Mouse (Mus musculus) mesoderm, embryonic 11.5 days (tissue): ENCODE measurements around the gene Srp72.
"Not testable (repeated sequence)": the region's sequence is repeated elsewhere in the genome, so short reads cannot be mapped to it uniquely, and the experiment has no call there.

Source experiments
- DNase-seq: peaks from one replicate; pipeline ENCODE4 v3.0.0-alpha.2; 2012; ENCODE audit warnings: low read depth, low spot score

Gene Srp72

DNA sequence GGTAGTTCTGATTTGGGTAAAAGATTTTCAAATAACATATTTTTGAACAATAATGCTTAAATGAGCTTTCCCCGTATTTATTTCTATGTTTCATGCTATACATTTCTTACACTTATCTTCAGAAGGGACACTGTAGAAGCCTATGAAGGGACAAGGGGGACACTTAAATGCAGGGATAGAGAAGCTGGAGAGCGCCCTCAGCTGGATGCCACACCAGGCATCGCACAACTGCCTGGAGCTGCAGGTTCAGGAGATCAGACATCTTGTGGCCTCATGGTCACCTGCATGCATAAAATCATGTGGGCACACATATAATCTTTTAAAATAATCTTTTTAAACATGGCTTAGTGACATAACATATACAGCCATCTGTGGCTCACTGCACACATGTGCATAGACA is 9.8 kb upstream of the Srp72 start:
- DNase-seq: no peak

- DNase-seq: no peak
These were observed 5.2 kb upstream of the Srp72 start for GRCm38 (mm10) chr5:76969250-76969649.

DNA sequence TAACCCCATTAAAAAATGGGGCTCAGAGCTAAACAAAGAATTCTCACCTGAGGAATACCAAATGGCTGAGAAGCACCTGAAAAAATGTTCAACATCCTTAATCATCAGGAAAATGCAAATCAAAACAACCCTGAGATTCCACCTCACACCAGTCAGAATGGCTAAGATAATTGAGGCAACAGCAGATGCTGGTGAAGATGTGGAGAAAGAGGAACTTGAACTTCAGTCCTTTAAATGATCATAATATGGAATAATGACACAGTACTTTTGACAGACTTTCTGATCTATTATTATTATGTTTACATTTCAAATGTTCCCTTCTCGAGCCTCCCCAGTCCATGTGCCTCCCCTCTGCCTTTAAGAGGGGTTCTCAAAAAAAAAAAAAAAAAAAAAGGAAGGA is 3.4 kb upstream of the Srp72 start:
- not testable (repeated sequence) for DNase-seq

GRCm38 (mm10) chr5:76973488-76973887 is 995 bp upstream of the Srp72 start:
- no peak for DNase-seq

- no peak for DNase-seq
These were observed 303 bp upstream of the Srp72 start for GRCm38 (mm10) chr5:76974207-76974553.

DNA sequence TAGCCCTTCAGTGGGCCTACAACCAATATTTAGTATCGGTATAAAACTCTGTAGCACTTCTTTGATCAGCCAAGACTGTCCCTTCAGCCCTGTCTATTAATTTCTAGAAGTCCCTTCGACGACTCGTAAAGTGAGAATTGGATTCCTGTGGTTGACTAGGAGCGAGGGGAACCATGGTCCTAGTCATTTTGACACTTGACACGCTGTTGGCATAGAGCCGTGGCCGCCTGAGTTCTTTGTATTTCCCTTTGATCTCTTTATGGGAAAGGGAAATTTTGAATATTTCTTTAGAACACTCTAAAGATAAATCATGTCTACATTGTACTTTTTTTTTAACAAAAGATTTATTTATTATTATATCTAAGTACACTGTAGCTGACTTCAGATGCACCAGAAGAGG is 1.3 kb downstream of the Srp72 start:
- no peak for DNase-seq

- no peak for DNase-seq
These were observed 9.5 kb downstream of the Srp72 start for GRCm38 (mm10) chr5:76984015-76984414.

DNA sequence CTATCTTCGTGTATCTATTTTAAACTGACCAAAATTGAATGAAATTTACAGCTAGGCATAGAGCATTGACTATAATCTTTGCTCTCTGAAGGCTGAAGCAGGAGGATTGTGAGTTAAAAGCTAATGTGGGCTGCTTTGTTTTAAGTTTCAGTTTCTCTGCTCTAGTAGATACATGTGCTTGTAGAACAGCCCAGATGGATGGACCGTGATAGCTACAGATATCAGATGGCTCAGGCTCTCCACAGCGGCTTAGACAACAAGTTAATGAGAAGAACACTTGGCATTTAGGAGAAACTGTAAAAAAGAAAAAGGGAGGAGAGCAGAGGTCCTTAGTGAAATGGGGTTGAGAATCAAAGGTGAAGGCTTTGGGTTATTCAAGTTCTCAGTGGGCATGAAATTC is 16.3 kb downstream of the Srp72 start:
- DNase-seq: no peak

DNA sequence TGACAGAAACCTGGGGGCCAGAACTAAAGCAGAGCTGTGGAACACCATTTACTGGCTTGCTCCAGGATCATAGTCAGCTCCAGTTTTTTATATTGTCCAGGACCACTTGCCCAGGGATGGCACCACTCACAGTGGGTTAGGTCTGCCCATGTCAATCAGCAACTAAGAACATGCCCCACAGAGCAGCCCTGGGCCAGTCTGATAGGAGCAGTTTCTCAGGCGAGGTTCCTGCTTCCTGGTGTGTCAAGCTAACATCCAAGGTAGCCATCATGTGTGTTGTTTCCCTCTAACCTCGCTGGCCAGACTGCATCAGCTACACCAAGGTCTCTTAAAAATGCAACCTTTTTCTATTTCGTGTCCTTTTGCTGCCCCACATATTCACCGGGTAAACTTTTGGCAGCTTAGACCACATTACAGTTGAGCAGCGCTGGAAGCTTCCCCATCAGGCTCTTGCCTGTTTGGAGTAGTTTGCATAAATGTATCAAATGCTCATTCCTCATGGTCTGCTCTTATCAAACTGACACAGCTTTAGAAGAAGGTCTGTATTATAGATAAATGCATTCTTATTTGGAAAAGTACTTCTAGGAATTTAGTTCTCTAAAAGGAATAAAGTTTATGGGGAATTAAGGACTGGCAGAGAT is 18.8 kb downstream of the Srp72 start:
- no peak for DNase-seq

DNA sequence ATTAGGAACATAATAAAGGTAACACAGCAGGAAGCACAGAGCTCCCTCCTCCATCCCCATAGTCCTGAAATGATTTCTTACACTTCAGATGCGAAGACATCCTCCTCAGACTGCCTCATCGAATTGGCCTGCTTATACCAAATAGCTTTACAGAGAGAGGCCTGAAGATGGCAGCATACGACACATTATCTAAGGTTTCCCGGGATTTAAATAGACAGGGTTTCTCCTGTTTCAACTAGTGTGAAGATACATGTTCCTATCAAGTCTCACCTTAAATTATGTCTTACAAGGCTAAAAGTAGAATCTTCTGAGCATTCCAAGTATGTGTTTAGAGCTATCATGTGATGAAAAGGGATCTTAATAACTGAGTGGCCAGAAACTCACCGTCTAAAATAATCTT is 23.9 kb downstream of the Srp72 start:
- peak; percentile 53 for DNase-seq

DNA sequence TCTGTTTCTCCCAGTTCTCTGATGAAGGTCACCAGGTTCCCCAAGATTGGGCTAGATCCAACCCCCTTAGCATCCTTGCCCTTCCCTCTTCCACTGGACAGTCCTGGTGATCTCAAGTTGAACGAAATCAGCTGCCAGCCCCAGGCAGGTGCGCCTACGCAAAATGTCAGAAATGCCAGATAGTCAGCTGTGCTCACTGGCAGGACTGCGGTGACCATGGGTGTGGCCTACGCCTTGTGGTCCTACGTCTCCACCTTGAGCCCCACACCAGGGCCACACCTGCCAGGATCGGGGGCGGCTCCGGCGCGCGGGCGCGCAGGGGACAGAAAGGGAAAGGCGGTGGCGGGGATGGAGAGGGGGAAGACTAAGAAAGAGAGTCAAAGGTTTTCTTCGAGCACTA is 26.7 kb downstream of the Srp72 start:
- DNase-seq: no peak

DNA sequence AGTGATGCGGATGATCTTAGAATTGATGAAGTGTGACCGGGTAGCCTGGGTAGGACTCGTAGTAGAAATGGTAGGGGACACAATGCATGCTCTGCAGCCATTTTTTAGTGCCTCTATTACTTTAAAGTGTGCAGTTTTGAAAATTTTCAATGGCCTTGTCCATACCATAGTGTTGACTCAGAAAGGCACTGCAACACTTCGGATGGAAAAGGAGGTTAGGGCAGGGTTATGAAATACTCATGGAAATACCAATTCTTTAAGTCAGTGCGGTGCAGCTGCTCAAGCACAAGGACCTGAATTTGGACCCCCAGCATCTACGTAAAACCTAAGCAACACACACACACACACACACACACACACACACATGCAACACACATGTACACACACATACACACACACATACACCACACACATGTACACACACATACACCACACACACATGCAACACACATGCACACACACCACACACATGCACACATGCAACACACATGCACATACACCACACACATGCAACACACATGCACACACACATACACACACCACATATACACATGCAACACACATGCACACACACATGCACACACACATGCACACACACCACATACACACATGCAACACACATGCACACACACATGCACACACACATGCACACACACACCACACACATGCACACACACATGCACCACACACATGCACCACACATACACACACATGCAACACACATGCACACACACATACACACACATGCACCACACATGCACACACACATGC is 29.8 kb downstream of the Srp72 start, which contains the start of gene Arl9:
TSS of gene Arl9 (plus strand) at position 5 of the 771 bp plus-strand sequence.
- no peak for DNase-seq

GRCm38 (mm10) chr5:77010352-77010751 is 35.9 kb downstream of the Srp72 start:
- DNase-seq: no peak

DNA sequence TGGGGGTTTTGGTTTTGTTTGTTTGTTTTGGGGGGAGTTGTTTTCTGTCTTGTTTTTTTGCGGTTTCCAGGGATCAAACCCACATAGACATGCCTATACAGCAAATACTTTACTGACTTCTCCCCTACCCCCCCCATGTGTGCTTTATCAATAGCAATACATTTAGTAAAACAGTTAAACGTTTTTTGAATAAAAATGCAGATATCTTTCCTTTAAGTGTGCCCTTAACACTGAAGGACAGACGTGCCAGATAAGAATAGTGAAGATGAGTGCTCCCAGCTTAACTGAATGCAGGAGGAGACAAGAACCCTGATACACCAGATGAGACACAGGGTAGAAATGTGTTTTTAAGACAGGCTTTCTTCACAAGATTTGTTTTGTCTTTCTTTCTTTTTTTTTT is 36.6 kb downstream of the Srp72 start:
- DNase-seq: no peak

DNA sequence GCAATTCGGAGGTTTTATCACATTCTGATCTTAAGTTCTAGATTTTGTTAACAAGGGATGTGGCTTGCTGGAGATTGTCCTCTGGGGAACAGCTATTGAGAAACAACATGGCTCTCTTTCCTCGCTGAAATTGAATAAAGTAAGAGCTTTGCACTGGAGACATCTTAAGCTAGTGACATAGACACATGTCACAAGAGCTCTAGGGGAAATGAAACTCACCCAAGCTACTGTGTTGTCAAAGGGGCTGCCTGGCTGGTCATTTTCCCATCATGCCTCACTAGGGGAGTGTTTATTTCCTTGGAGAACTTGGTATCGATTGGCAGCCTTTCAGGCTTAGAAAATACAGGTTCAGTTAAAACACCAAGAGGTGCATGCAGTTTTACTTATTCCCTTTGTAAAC is 38.7 kb downstream of the Srp72 start:
- no peak for DNase-seq

GRCm38 (mm10) chr5:77015544-77016482 is 41.3 kb downstream of the Srp72 start, which contains the start of gene Thegl:
Gene Thegl, plus strand, starts transcription at chr5:77016023.
- peak; percentile 90 for DNase-seq

GRCm38 (mm10) chr5:77028034-77028433 is 53.6 kb downstream of the Srp72 start:
- no peak for DNase-seq

- peak; percentile 12 for DNase-seq
These were observed 55.3 kb downstream of the Srp72 start for GRCm38 (mm10) chr5:77029735-77030134.

- DNase-seq: not testable (repeated sequence)
These were observed 60.6 kb downstream of the Srp72 start for GRCm38 (mm10) chr5:77035101-77035500.

DNA sequence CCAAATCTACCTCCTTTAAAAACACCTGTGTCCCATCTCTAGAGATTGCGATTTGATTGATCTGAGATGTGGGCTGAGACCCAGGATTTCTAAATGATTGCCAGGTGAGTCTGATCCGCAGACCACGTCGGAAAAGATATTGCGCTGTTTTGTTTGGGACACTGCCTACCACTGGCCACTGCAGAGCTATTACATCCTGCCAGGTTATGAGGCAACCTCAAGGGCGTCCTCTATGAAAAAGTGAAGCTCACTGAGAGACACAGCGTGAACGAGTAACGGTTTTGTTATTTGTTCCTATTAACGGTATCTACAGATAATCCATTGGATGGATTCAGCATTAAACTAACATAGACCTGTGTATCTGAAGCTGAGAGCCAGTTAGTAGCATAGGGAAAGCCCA is 64.0 kb downstream of the Srp72 start:
- no peak for DNase-seq

DNA sequence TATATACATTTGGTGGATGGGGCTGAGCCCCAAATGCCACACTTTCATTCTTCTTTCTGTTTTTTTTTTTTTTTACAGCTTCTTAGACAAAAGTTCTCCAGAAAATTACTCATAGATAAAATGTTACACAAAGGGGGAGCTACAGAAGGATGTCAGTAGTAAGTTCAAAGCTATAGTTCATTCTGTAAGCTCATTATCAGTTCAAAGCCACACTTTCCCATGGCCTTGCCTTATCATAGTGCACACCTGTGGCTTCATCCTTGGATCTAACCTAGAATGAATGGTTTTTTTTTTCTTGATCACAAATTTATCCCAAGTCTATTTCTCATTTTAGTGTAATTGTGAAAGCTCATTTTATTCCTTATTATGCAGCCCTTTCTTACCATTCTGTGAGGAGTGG is 64.9 kb downstream of the Srp72 start:
- DNase-seq: no peak

- no peak for DNase-seq
These were observed 69.9 kb downstream of the Srp72 start for GRCm38 (mm10) chr5:77044362-77044761.
